Mouse (Mus musculus) cerebellum, adult (tissue): Measurements from ENCODE around the gene Avpi1.
A peak's percentile ranks its signal among the peaks of the same experiment; 100 is the strongest.
"Not testable (repeated sequence)": the region's sequence is repeated elsewhere in the genome, so short reads cannot be mapped to it uniquely, and the experiment has no call there.

ENCODE experiments used
- ATAC-seq: cut with Nextera tagmentation; 2 replicates; pipeline ENCODE4 v1.9.2; 2017; ENCODE audit warnings: mild to moderate bottlenecking, moderate library complexity, mixed read lengths; ENCODE audit not compliant: insufficient number of reproducible peaks, low FRiP score, low TSS enrichment

Gene Avpi1

DNA sequence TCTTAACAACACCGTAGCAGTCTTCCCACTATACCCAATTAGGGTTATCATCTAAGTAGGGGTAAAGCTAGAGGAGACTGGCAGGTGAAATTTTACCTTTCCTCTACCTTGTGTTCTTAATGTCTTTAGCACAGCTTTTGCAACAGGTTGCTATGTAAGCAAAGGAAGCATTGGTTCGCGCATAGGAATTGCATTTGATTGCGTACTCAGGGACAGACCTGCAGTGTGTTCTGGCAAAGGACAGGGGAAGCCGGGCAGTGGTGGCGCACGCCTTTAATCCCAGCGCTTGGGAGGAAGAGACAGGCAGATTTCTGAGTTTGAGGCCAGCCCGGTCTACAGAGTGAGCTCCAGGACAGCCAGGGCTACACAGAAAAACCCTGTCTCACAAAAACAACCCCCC, 10.7 kb downstream of the Avpi1 start:
- ATAC-seq = no peak

DNA sequence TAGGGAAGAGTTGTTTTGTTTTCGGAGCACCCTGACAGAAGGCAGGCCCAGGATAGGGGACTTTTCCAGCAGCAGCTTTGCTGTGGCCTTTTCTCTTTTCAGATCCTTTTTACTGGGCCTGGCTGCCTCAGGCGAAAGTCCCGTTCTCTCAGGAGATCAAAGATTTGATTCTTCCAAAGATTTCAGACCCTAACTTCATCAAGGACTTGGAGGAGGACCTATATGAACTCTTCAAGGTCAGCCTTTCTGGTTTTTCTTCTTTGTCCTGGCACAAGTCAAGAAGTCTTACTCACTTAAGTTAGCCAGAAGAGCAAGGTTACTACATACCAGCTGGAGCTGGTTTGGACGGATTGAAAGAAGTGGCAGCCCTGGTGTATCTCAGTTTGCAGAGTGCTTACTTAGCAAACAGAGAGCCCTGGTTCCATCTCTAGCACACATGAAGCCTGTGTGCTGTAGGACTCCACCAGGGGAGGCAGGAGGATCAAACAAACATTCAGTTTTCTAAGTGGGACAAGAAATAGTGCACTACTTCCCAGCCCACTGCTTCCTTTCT, 13.0 kb downstream of the Avpi1 start:
- no peak for ATAC-seq

DNA sequence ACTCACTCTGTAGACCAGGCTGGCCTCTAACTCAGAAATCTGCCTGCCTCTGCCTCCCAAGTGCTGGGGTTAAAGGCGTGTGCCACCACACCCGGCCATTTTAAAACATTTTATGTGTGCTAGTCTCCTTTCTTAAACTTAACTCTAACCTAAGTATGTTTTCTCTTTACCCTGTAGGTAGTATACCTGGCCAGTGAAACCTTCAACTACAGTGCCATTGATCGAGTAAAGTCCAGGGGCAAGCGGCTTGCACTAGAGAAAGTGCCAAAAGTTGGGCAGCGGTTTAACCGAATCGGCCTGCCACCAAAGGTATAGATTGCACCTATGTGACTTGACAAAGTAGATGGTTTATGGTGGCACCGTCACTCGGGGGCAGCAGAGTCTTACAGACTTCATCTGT, 24.2 kb downstream of the Avpi1 start:
- ATAC-seq = no peak

DNA sequence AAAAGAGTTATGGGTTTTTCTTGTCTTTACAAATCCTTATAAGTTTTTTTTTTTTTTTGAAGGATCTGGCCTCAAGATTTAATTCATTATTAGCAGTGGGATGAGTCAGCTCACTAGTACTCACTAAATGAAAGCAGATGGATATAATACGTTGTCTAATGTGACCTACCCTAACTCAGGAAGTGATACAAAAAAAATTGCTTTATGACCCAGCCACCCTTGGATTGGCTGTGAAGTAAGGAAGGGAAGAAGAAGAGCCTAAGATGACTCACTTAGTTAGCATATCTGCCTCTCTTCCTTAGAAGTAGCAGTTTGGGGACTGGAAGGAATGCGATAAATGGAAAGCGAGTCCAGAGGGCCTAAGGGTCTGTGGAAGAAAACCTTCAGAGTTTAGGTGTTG, 29.5 kb downstream of the Avpi1 start:
- no peak for ATAC-seq

DNA sequence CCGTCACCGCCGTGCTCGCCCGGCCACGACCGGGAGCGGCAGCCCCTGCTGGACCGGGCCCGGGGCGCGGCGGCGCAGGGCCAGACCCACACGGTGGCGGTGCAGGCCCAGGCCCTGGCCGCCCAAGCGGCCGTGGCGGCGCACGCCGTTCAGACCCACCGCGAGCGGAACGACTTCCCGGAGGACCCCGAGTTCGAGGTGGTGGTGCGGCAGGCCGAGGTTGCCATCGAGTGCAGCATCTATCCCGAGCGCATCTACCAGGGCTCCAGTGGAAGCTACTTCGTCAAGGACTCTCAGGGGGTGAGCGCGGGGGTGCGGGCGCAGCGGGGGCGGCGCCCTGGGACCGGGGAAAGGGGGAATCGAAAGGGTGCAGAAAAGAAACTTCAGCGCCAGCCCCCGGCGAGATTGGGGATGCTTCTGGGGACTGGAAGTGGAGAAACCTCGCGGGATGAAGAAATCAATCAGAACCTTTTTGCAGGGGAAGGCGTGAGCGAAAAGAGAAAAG, 38.2 kb downstream of the Avpi1 start:
- ATAC-seq = no peak

DNA sequence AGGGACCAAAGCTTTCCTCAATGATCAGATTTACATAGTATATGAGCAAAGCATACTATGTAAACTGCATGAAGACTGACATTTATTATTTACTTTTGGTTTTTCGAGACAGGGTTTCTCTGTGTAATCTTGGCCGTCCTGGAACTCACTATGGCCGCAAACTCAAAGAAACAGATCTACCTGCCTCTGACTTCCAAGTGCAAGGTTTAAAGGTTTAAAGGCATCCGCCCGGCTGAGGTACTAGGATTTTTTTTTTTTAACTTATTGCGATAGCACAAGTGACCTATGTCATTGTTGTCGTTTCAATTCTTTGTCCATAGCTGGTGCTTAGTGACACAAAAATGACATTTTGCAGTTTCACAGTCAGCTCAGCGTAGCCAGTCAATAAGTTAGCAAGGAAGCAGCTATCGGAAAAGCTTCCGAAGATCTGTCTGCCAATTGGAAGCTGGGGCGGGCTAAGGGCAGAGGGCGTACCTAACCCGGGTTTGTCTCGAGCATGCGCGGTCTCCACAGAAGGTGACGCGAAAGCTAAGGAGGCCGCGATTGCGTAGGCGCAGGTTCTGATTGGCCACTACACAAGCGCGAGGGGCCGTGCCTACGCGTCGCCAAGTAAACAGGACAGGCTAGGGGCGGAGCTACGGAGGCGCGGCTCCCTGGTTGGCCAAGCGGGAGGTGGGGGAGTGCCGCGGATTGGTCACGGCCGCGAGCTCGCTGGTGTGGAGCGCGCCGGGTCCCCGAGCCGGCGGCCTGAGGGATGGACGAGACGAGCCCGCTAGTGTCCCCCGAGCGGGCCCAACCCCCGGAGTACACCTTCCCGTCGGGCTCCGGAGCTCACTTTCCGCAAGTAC, 38.9 kb downstream of the Avpi1 start, which contains the start of gene Pi4k2a:
Gene Pi4k2a (plus strand): TSS at position 723 of the 848 bp plus-strand sequence.
- ATAC-seq = peak; percentile 96

DNA sequence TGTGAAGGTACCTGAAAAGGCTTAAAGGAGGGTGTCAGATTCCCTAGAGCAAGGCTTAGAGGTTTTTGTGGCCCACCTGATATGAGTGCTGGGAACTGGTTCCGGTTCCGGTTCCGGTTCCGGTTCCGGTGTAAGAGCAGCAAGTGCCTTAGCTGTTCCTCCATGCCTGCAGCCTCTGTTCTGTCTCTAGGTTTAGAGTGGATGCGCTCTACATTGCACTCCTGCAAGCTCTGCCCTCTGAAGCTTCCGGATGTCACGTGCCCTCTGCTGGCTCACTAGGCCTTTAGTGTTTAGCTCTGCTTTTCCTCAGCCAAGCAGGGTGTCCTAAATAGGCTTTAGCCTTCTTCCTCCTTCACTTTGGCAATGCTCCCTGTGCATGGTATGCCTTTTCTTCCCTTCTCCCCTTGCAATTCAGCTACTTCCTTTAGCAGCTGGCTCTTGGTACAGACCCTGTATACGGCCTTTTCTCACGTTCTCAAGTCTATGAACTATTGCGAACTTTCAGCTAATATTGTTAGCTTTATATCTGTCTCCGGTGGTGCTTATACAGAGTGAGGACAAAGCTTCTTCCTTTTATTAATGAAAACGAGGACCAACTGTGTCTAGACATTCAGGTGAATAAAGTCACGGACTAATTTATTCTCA, 39.6 kb downstream of the Avpi1 start:
- no peak for ATAC-seq

DNA sequence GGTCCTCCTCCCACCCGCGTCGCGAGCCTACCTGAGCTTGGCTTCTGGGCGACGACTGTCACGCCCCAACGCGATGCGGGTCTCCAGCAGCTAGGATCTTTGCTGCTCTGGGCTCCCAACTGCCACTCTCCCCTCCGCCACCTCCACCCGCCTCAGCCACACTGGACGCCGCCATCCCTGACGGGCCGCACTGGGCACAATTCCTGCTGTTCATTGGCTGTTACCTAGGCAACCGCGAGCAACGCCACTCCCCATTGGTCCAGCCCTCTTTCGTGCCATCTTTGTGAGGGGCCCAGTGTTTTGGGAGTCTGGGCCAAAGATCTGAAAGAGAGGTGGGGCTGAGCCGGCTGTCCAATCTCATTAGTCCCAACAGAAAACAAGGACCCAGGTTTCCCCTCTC, 42.7 kb downstream of the Avpi1 start, which contains the start of gene Morn4:
Gene Morn4 (minus strand): TSS at position 192 of the 400 bp plus-strand sequence.
- peak; percentile 85 for ATAC-seq

DNA sequence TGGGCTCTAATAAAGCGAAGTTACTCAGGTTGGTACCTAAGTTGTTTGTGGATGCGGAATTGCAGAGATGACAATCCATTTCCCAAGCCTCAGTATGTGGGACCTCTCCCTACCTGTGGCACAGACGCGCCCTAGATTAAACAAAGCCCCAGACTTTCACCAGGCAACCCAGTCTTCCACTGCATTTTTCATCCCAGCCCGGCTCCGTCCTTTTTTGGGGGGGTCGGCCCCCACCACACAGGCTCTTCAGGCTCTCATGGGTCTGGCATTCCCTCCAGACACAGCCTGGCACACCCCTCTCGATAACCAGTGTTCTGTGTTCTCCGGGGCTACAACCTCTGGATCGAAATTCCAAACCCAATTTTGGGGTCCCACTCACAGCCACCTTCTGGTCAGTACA, 43.2 kb downstream of the Avpi1 start:
- ATAC-seq = no peak

DNA sequence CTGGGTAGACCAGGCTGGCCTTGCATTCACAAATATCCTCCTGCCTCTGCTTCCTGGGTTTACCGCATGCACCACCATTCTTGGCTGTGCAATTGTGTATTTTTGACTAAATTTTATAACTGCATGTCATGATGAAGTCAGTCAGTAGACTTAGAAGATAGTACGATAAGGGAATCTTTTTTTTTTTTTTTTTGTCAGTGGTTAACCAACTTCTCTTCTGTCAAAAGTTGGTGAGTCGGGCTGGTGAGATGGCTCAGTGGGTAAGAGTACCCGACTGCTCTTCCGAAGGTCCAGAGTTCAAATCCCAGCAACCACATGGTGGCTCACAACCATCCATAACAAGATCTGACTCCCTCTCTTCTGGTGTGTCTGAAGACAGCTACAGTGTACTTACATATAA, 47.2 kb downstream of the Avpi1 start:
- not testable (repeated sequence) for ATAC-seq

DNA sequence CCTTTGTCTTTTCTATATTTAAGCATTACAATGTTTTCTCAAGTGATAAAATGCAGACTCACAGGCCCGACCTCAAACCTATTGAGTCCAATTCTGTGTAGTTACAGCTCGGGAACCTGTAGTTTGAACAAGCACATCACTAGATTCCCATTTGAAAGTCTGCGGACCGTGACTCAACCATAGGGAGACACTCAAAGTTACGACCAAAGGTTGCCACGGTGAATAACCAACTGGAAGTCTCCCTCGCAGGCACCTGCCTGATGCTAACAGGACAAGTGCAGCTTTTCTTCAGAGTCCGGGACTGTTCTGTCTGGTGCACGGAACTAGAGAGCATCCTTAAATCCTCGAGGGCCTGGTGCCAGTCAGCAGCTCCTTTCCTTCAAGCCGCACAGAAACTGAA, 48.4 kb downstream of the Avpi1 start:
- no peak for ATAC-seq

DNA sequence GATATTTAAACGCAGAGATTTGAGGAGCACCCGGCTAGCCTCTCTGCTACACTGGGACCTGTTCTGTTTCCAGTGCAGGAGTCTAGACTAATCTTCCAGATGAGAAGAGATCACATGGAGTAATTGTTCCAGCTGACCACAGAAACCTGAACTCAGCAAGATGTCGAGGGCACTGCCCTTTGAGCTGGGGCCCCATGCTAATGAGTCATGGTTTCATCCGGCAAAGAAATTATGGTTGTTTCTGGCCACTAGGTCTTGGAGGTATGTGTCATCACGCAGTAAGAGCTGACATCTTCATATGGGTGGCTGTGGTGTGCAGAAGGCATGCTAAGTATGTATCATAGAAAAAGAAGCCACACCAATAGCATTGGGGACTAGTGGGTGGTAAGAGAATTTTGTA, 48.9 kb downstream of the Avpi1 start:
- ATAC-seq = no peak

DNA sequence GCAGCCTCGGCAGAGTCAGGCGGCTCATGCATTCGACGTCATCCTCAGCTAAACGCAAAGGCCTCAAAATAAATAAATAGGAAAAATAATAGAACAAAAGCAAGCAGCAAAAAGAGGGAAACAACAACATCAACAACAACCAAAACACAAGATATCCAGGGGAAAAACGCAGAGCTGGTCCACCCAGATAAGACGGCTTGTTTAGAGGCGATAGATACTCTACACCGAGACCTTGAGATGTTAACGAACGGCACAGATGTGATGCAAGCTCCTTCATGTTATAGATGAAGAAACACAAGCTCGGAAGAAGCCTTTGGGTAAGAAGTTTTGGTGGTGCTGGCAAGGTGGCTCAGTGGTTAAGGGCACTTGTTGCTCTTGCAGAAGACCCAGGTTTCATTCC, 49.9 kb downstream of the Avpi1 start:
- no peak for ATAC-seq

DNA sequence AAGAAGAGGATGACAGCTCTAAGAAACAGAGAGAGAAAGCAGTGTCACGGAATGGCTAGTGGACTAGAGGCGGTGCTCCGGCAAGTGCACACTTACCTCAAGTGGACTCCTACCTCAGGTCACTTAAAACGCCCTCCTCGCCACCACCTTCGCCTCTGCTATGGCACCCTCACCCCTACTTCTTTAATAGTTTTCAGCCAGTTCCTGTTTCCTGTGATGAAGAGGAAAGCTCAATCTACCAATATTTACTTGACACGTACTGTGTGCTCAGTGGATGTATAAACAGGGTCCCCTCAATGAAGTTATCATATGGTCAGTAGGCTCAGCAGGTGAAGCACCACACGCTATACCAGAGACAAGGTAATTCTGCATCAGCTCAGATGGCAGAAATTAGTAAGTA, 50.3 kb downstream of the Avpi1 start:
- no peak for ATAC-seq

DNA sequence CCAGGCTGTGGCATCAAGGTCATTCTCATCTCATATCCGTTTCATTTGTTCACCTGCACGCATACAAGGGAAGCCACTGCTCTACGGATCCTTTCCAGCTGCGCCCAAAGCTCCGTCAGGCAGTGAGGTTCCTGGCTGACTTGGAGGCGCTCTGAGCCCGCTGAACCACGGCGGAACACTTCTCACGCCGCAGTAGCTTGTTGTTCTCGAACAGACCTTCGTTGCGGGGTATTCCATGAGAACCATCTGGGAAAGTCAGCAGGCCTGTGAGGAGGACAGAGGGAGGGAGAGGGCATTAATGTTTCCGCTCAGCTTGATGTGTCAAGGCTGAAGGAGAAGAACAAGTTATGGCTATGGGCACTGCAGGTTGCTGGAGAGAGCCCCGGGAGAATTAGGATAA, 52.9 kb downstream of the Avpi1 start:
- no peak for ATAC-seq

DNA sequence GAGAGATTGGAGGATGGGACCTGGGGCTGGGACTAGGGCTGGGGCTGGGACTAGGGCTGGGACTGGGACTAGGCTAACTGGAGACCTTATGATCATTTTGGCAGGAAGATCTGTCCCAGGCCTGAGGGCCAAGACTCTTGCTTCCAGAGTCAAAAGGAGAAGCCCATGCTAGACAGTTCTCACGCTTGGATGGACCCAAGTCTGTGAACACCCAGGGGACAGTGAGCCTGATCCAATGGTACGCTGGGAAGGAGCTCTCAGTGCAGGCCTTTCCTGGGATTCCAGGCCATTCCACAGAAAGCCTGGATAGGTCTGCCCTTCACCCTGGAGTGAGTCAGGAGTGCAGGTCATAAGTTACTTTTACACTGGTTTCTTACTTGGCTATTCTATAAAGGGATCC, 53.8 kb downstream of the Avpi1 start:
- no peak for ATAC-seq
